Mouse (Mus musculus) E14TG2a.4 (cell line): ENCODE results near the gene Morc1.

ENCODE experiments used
- CTCF ChIP-seq: conservative IDR thresholded peaks from 2 replicates; pipeline ENCODE4 v1.5.1; 2014; ENCODE audit warnings: low read length
- NANOG ChIP-seq: IDR thresholded peaks from 2 replicates; pipeline ENCODE4 v1.6.1; 2014; ENCODE audit warnings: borderline replicate concordance, low read length, mixed read lengths

DNA sequence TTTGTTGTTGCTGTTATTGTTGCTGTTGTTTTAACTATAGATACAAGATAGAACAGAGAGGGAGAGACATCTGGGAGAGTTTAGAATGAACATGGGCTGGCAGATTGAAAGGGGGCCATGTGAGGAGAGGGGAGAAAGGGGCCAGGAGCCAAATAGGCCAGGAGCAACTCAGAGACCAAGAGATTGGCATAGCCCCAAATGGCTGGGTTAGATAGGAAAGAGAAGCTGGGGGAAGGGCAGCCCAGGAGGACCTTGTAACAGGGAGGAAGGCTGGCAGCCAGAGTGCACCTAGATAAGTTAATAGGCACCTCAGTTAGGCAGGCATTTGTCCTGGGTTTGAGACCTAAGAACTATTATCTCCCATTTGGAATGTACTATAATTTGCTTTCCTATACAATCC lies 6.4 kb downstream of the Morc1 start:
- TF ChIP-seq CTCF = no peak
- TF ChIP-seq NANOG = no peak
